ENCODE assay signal across 26 mouse cellular contexts in the genomic region with DNA sequence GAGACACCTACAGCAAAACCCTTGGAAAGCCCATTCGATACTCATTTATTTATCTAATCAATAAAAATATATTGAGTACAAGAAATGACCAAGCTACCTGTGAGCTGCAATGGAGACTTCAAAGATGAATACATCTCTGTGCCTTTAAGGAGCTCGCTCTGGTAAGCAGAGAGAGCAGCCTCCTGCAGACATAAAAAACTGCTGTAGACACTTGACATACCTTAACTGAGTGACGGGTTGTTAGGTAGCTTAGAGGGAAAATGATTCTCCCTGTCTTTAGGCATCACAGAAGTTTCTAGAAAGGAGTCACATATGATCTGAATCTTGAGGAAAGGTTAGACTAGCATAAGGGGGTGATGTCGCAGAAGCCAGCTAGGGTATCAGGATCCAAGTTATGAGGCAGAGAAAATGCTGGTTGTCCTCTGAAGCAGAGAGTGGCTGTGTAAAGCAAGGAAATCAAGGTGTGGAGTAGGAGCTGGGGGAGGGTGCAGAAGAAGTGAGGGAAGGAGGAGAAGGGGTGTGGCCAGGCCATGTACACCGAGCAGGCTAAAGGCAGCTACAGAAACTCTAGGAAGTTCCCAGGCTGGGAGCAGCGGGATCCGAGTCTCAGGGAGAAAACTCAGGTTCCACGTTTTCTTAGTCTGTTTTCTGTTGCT.
DNase-seq lines count a peak whose midpoint lies in the region; ATAC-seq and TF ChIP-seq lines count a peak whose summit lies in the region.
"Had no signal": no experiment of that assay in that cellular context is flagged by ENCODE, and none has a peak within 500 bp of the region (broad histone marks: within the 10 kb centered on the region; RNA-seq: fewer than 3 reads in every experiment).

No protein-coding gene starts in this region.

- peaks cover 13% of the 10 kb centered on the region for H3K4me1 ChIP-seq in lung, embryonic 14.5 days (ENCODE audit: insufficient read depth)
- H3K4me1 ChIP-seq in midbrain, embryonic 11.5 days (ENCODE audit: control insufficient read depth, insufficient read depth, low read length), result no peaks in the 10 kb centered on the region
- peaks cover 6% of the 10 kb centered on the region for H3K4me1 ChIP-seq in midbrain, embryonic 15.5 days
- no peaks in the 10 kb centered on the region for H3K4me1 ChIP-seq in stomach, embryonic 16.5 days (ENCODE audit: control insufficient read depth, insufficient read depth, low read length)
- peaks cover 6% of the 10 kb centered on the region; the same call in 1 of the 2 replicates for H3K4me1 ChIP-seq in forebrain, embryonic 10.5 days
- H3K4me1 ChIP-seq: liver, embryonic 15.5 days had no signal

- no peaks in the 10 kb centered on the region for H3K27me3 ChIP-seq in lung, embryonic 14.5 days (ENCODE audit: insufficient read depth, low read length)
- no peaks in the 10 kb centered on the region for H3K27me3 ChIP-seq in midbrain, embryonic 11.5 days (ENCODE audit: control insufficient read depth, insufficient read depth, low read length)
- no peaks in the 10 kb centered on the region for H3K27me3 ChIP-seq in midbrain, embryonic 15.5 days (replicated peaks)
- H3K27me3 ChIP-seq in stomach, embryonic 16.5 days (ENCODE audit: control insufficient read depth, insufficient read depth, low read length), result no peaks in the 10 kb centered on the region
- 0 out of 2 replicates have a peak, but pooled peaks cover 10% of the 10 kb centered on the region for H3K27me3 ChIP-seq in forebrain, embryonic 10.5 days (ENCODE audit: poor library complexity, severe bottlenecking)
- H3K27me3 ChIP-seq: neural tube, embryonic 12.5 days had no signal

- TF ChIP-seq CTCF in lung, embryonic 14.5 days (IDR thresholded peaks at IDR 0.05; ENCODE audit: low read depth), result no peak

- peak overlapping the region; percentile 30; the same call in 1 of the 2 replicates for H3K4me2 ChIP-seq in lung, embryonic 14.5 days
- no peak overlapping the region for H3K4me2 ChIP-seq in midbrain, embryonic 11.5 days
- H3K4me2 ChIP-seq in midbrain, embryonic 15.5 days, result no peak overlapping the region
- no peak overlapping the region for H3K4me2 ChIP-seq in stomach, embryonic 16.5 days (ENCODE audit: low read depth, low read length)
- H3K4me2 ChIP-seq: heart, embryonic 12.5 days; hindbrain, embryonic 13.5 days; liver, embryonic 15.5 days; neural tube, embryonic 12.5 days had no signal

- H3K9ac ChIP-seq in lung, embryonic 14.5 days, result no peak overlapping the region
- H3K9ac ChIP-seq in midbrain, embryonic 11.5 days (ENCODE audit: low read length), result no peak overlapping the region
- H3K9ac ChIP-seq in midbrain, embryonic 15.5 days, result no peak overlapping the region
- no peak overlapping the region for H3K9ac ChIP-seq in stomach, embryonic 16.5 days (ENCODE audit: low read length)
- H3K9ac ChIP-seq: heart, embryonic 12.5 days; hindbrain, embryonic 13.5 days; liver, embryonic 15.5 days; neural tube, embryonic 12.5 days had no signal

- H3K36me3 ChIP-seq in lung, embryonic 14.5 days (ENCODE audit: insufficient read depth), result no peaks in the 10 kb centered on the region
- H3K36me3 ChIP-seq in midbrain, embryonic 11.5 days (ENCODE audit: control insufficient read depth, insufficient read depth, low read length), result no peaks in the 10 kb centered on the region
- H3K36me3 ChIP-seq in midbrain, embryonic 15.5 days (replicated peaks), result no peaks in the 10 kb centered on the region
- no peaks in the 10 kb centered on the region for H3K36me3 ChIP-seq in stomach, embryonic 16.5 days (ENCODE audit: control insufficient read depth, insufficient read depth, low read length)
- H3K36me3 ChIP-seq in forebrain, embryonic 10.5 days (replicated peaks), result no peaks in the 10 kb centered on the region
- H3K36me3 ChIP-seq: G1E; heart, embryonic 12.5 days; hindbrain, embryonic 13.5 days; liver, embryonic 15.5 days; neural tube, embryonic 12.5 days had no signal

- no peak for DNase-seq in lung, embryonic 14.5 days
- no peak for DNase-seq in lung, postnatal 4 days
- peak; percentile 44 for DNase-seq in midbrain, embryonic 11.5 days (ENCODE audit: low spot score, missing footprints)
- DNase-seq in forebrain, embryonic 10.5 days (ENCODE audit: extremely low spot score, low spot score), result no peak
- no peak for DNase-seq in kidney, adult 18-20 months
- DNase-seq: adrenal gland, postnatal 10 days; cerebellum, adult 8-10 months; cerebellum, postnatal 36 days; gastrocnemius, postnatal 25 days; heart, adult 2 months; heart, postnatal 4 days; kidney, adult 8-10 months; kidney, postnatal 4 days; right cerebral cortex, adult 18-20 months; right cerebral cortex, postnatal 4 days; thymus, postnatal 14 days had no signal

- H3K27ac ChIP-seq in lung, embryonic 14.5 days (ENCODE audit: low read depth), result peak overlapping the region; percentile 58; the same call in 1 of the 2 replicates
- no peak overlapping the region for H3K27ac ChIP-seq in midbrain, embryonic 11.5 days (ENCODE audit: low read depth, low read length)
- H3K27ac ChIP-seq in midbrain, embryonic 15.5 days, result no peak overlapping the region
- no peak overlapping the region for H3K27ac ChIP-seq in stomach, embryonic 16.5 days (ENCODE audit: low read length)
- H3K27ac ChIP-seq in forebrain, embryonic 10.5 days, result no peak overlapping the region
- H3K27ac ChIP-seq: heart, adult 2 months; hindbrain, embryonic 13.5 days; kidney, postnatal 0 days; liver, embryonic 15.5 days; neural tube, embryonic 12.5 days had no signal

- H3K9me3 ChIP-seq in lung, embryonic 14.5 days (ENCODE audit: low read depth, low read length), result no peaks in the 10 kb centered on the region
- H3K9me3 ChIP-seq in midbrain, embryonic 11.5 days (ENCODE audit: control insufficient read depth, low read length), result no peaks in the 10 kb centered on the region
- H3K9me3 ChIP-seq in midbrain, embryonic 15.5 days, result no peaks in the 10 kb centered on the region
- no peaks in the 10 kb centered on the region for H3K9me3 ChIP-seq in stomach, embryonic 16.5 days (replicated peaks; ENCODE audit: control insufficient read depth, low read length)
- no peaks in the 10 kb centered on the region for H3K9me3 ChIP-seq in forebrain, embryonic 10.5 days
- H3K9me3 ChIP-seq: heart, embryonic 12.5 days; hindbrain, embryonic 13.5 days; liver, embryonic 15.5 days; neural tube, embryonic 12.5 days had no signal

- H3K4me3 ChIP-seq in lung, embryonic 14.5 days (ENCODE audit: low read depth, low read length), result no peak overlapping the region
- no peak overlapping the region for H3K4me3 ChIP-seq in midbrain, embryonic 11.5 days (ENCODE audit: low read depth, low read length)
- H3K4me3 ChIP-seq in midbrain, embryonic 15.5 days, result no peak overlapping the region
- H3K4me3 ChIP-seq in stomach, embryonic 16.5 days (replicated peaks; ENCODE audit: low read length), result no peak overlapping the region
- no peak overlapping the region for H3K4me3 ChIP-seq in forebrain, embryonic 10.5 days
- H3K4me3 ChIP-seq: heart, adult 2 months; heart, embryonic 12.5 days; hindbrain, embryonic 13.5 days; liver, embryonic 15.5 days; neural tube, embryonic 12.5 days had no signal

- WGBS in lung, embryonic 14.5 days, result 34% methylated on average over 8 of the region's 8 CpGs
- 57% methylated on average over 8 of the region's 8 CpGs for WGBS in midbrain, embryonic 11.5 days
- 55% methylated on average over 8 of the region's 8 CpGs for WGBS in midbrain, embryonic 15.5 days
- 34% methylated on average over 8 of the region's 8 CpGs for WGBS in stomach, embryonic 16.5 days
- WGBS in forebrain, embryonic 10.5 days, result 56% methylated on average over 8 of the region's 8 CpGs

- peak; percentile 75; the same call in 1 of the 2 replicates for ATAC-seq in lung, embryonic 14.5 days (ENCODE audit: insufficient read depth)
- ATAC-seq in midbrain, embryonic 11.5 days (ENCODE audit: low FRiP score), result no peak
- ATAC-seq in midbrain, embryonic 15.5 days (replicated peaks), result no peak
- ATAC-seq in stomach, embryonic 16.5 days (ENCODE audit: insufficient read depth, low FRiP score), result peak; percentile 77
- ATAC-seq: forebrain, embryonic 14.5 days; midbrain, embryonic 16.5 days had no signal

Comparison
In these comparisons a context has a peak if more than half of its experiments do, and no peak if none do; other contexts are left out.
1. ATAC-seq: peak in lung, embryonic 14.5 days (single experiment) and stomach, embryonic 16.5 days (single experiment); none in midbrain, embryonic 11.5 days (single experiment) and midbrain, embryonic 15.5 days (single experiment).